Comparison of ENCODE assay signal across 34 mouse cellular contexts in the genomic region with DNA sequence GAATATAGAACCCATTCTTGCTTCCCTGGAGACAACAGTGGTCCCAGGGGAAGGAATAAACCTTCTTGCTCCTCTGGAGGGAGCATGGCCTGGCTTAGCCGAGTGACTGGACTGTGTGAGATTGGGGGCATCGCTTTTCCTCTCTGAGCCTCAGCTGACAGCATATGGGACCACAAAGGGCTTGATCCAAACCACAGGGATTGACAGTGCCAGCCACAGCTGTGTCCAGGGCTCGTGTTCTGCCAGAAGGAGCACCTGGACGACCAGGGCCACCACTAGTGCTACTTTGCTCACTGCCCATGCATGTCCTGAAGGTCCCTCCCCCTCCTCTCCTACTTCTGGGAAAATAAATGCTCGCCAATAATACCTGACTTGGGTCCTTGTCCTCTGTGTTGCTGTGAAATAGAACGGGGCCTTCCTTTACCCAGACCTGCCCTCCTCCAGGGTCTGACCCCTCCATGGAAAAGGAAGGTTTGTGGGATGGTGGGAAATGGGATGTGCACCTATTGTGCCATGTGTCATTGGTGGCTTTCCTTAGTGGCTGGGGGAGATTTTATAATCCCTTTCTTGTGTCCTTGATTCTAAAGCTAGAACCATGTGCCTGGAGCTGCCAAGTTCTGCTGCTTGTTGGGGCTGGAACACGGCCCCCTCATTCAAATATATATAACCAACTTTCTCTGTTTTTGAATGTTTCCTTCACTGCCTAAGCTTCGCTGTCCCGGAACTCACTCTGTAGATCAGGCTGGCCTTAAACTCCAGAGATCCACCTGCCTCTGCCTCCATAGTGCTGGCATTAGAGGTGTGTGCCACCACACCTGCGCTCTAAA. TPM values are rescaled to one million over a fixed set of nuclear protein-coding genes. Genes with fewer than 3 reads are reported as not detected.
"Had no signal": no experiment of that assay in that cellular context is flagged by ENCODE, and none has a peak within 500 bp of the region (broad histone marks: within the 10 kb centered on the region; RNA-seq: fewer than 3 reads in every experiment).

No protein-coding gene starts in this region.

- H3K4me3 ChIP-seq: heart, embryonic 10.5 days; heart, embryonic 13.5 days; heart, embryonic 15.5 days; hindbrain, embryonic 13.5 days; hindbrain, embryonic 15.5 days; kidney, embryonic 15.5 days; left cerebral cortex, adult 2 months; limb, embryonic 10.5 days; limb, embryonic 12.5 days; liver, embryonic 13.5 days had no signal

- H3K4me2 ChIP-seq: heart, embryonic 13.5 days; heart, embryonic 15.5 days; hindbrain, embryonic 13.5 days; hindbrain, embryonic 15.5 days; kidney, embryonic 15.5 days; limb, embryonic 12.5 days; liver, embryonic 11.5 days; liver, embryonic 13.5 days had no signal

- H3K4me1 ChIP-seq: heart, embryonic 13.5 days; heart, embryonic 15.5 days; hindbrain, embryonic 13.5 days; hindbrain, embryonic 15.5 days; limb, embryonic 10.5 days; limb, embryonic 12.5 days had no signal

- H3K36me3 ChIP-seq: heart, embryonic 10.5 days; heart, embryonic 13.5 days; heart, embryonic 15.5 days; hindbrain, embryonic 13.5 days; hindbrain, embryonic 15.5 days; kidney, embryonic 15.5 days; limb, embryonic 10.5 days; limb, embryonic 12.5 days; liver, embryonic 13.5 days had no signal

- H3K9me3 ChIP-seq: heart, embryonic 10.5 days; heart, embryonic 13.5 days; heart, embryonic 15.5 days; hindbrain, embryonic 13.5 days; hindbrain, embryonic 15.5 days; kidney, embryonic 15.5 days; limb, embryonic 10.5 days; limb, embryonic 12.5 days; liver, embryonic 13.5 days had no signal

- H3K9ac ChIP-seq: heart, embryonic 13.5 days; heart, embryonic 15.5 days; hindbrain, embryonic 13.5 days; hindbrain, embryonic 15.5 days; kidney, embryonic 15.5 days; limb, embryonic 12.5 days; liver, embryonic 13.5 days had no signal

- H3K27ac ChIP-seq: heart, embryonic 10.5 days; heart, embryonic 13.5 days; heart, embryonic 15.5 days; hindbrain, embryonic 13.5 days; hindbrain, embryonic 15.5 days; hindbrain, postnatal 0 days; kidney, embryonic 15.5 days; kidney, postnatal 0 days; left cerebral cortex, adult 2 months; limb, embryonic 10.5 days; limb, embryonic 12.5 days; liver, embryonic 13.5 days had no signal

- DNase-seq: gastrocnemius, postnatal 14 days; gastrocnemius, postnatal 36 days; heart, adult 18-20 months; heart, postnatal 14 days; heart, postnatal 36 days; kidney, adult 11 months; kidney, adult 2 months; kidney, adult 9 months; kidney, postnatal 14 days; kidney, postnatal 36 days; layer of hippocampus, adult 9-11 months; liver; liver, embryonic 13.5 days had no signal

- ATAC-seq: hindbrain, postnatal 0 days; intestine, embryonic 16.5 days had no signal

- H3K27me3 ChIP-seq: heart, embryonic 15.5 days; hindbrain, embryonic 15.5 days; kidney, embryonic 15.5 days; limb, embryonic 12.5 days had no signal

RNA-seq across cellular contexts. Expression of a gene that starts 5.8 kb away (rescaled TPM):
- total RNA-seq: gastrocnemius, adult 18-20 months; gastrocnemius, adult 8-10 months; gastrocnemius, postnatal 14 days; gastrocnemius, postnatal 36 days; heart, adult 8-10 months; heart, postnatal 36 days; hematopoietic stem cell, adult 5-6 weeks; left cerebral cortex, postnatal 14 days had no signal
- polyA plus RNA-seq: heart, embryonic 10.5 days; heart, embryonic 13.5 days; heart, embryonic 15.5 days; heart, postnatal 0 days; hindbrain, embryonic 11.5 days; hindbrain, embryonic 13.5 days; hindbrain, embryonic 15.5 days; intestine, embryonic 14.5 days; kidney, embryonic 15.5 days; kidney, postnatal 0 days; limb, embryonic 10.5 days; limb, embryonic 12.5 days; liver, embryonic 11.5 days had no signal

RNA-seq across cellular contexts. Expression of a gene that starts 55.2 kb away (rescaled TPM):
- total RNA-seq: hematopoietic stem cell, adult 5-6 weeks had no signal
- polyA plus RNA-seq: limb, embryonic 10.5 days had no signal

RNA-seq across cellular contexts. Expression of a gene that starts 59.0 kb away (rescaled TPM):
- total RNA-seq: gastrocnemius, adult 18-20 months; gastrocnemius, postnatal 14 days; gastrocnemius, postnatal 36 days; heart, adult 8-10 months; heart, postnatal 14 days; heart, postnatal 36 days; hematopoietic stem cell, adult 5-6 weeks; hindbrain, postnatal 0 days had no signal
- polyA plus RNA-seq: heart, postnatal 0 days; hindbrain, embryonic 11.5 days; hindbrain, embryonic 13.5 days; intestine, embryonic 14.5 days; kidney, embryonic 15.5 days; limb, embryonic 10.5 days; limb, embryonic 12.5 days had no signal
